Mouse (Mus musculus) stomach, postnatal 0 days (tissue): ENCODE results near the gene Rufy4. TPM values are rescaled to one million over a fixed set of nuclear protein-coding genes. Genes with fewer than 3 reads are reported as not detected.

Source experiments
- ATAC-seq: fragments of 200-750 bp; cut with Nextera tagmentation; 2 replicates; pipeline ENCODE4 v1.8.0; 2017; ENCODE audit not compliant: low FRiP score, low TSS enrichment
- DNase-seq: peaks from one replicate; pipeline ENCODE4 v3.0.0-alpha.2; 2016; ENCODE audit warnings: low spot score
- H3K27ac ChIP-seq: fragments of 300-500 bp; sonication (generic); replicated peaks from 2 replicates; pipeline ENCODE4 v1.5.1; 2014; ENCODE audit warnings: mild to moderate bottlenecking, control low read depth
- H3K27me3 ChIP-seq: fragments of 300-500 bp; sonication (generic); 2 replicates; pipeline ENCODE4 v1.6.1; 2014; ENCODE audit warnings: low read length; ENCODE audit not compliant: control insufficient read depth, insufficient read depth
- H3K36me3 ChIP-seq: fragments of 300-500 bp; sonication (generic); 2 replicates; pipeline ENCODE4 v1.6.1; 2014; ENCODE audit warnings: low read length, mixed read lengths; ENCODE audit not compliant: control insufficient read depth, insufficient read depth
- H3K4me1 ChIP-seq: fragments of 300-500 bp; sonication (generic); replicated peaks from 2 replicates; pipeline ENCODE4 v1.6.1; 2014; ENCODE audit warnings: antibody characterized with exemption; ENCODE audit not compliant: control insufficient read depth, insufficient read depth
- H3K4me2 ChIP-seq: fragments of 300-500 bp; sonication (generic); replicated peaks from 2 replicates; pipeline ENCODE4 v1.6.1; 2014; ENCODE audit warnings: low read depth, mild to moderate bottlenecking, control low read depth, moderate library complexity
- H3K4me3 ChIP-seq: fragments of 300-500 bp; sonication (generic); 2 replicates; pipeline ENCODE4 v1.5.1; 2014; ENCODE audit warnings: low read depth, low read length, control low read depth
- H3K9ac ChIP-seq: fragments of 300-500 bp; sonication (generic); 2 replicates; pipeline ENCODE4 v1.6.1; 2014; ENCODE audit warnings: mild to moderate bottlenecking, low read length, control low read depth, mixed read lengths
- H3K9me3 ChIP-seq: fragments of 300-500 bp; sonication (generic); 2 replicates; pipeline ENCODE4 v1.6.1; 2016; ENCODE audit warnings: low read length; ENCODE audit not compliant: control insufficient read depth
- CTCF ChIP-seq: IDR thresholded peaks from 2 replicates; pipeline ENCODE4 v1.5.1; 2016; ENCODE audit warnings: antibody characterized with exemption, low read depth, mild to moderate bottlenecking, moderate library complexity
- EP300 ChIP-seq: optimal IDR thresholded peaks from 2 replicates; pipeline ENCODE3; 2016; ENCODE audit warnings: antibody characterized with exemption
- WGBS: fragments of 180-500 bp; shearing (Covaris S2); extraction: QIAGEN DNeasy Blood & Tissue Kit; methylation state at CpG from one replicate; pipeline ENCODE4 v1.1.7; 2014; 5-methylcytosine and 5-hydroxymethylcytosine counted together
- polyA plus RNA-seq: library from polyadenylated mRNA; unstranded; fragments of >200 nt; fragmentation: Nextera tagmentation; extraction: Ambion mirVana; gene quantifications from 2 replicates; pipeline ENCODE4 v1.2.1, GENCODE M21; 2015

Gene Rufy4
- polyA plus RNA-seq, 1 experiment from 2014 or later = 0.19 TPM

- ATAC-seq (no peak), DNase-seq (no peak)
- Histone ChIP-seq H3K9ac (no peak overlapping the region), H3K36me3 (no peaks in the 10 kb centered on the region), H3K27me3 (no peaks in the 10 kb centered on the region), H3K4me3 (no peak overlapping the region), H3K27ac (no peak overlapping the region), H3K9me3 (no peaks in the 10 kb centered on the region), H3K4me1 (no peaks in the 10 kb centered on the region), H3K4me2 (no peak overlapping the region)
- TF ChIP-seq CTCF = no peak
- no peak for TF ChIP-seq EP300
- WGBS = 52% methylated on average over 2 of the region's 2 CpGs
Measured at GRCm38 (mm10) chr1:74192711-74193110, 67.4 kb downstream of the Rufy4 start.

DNA sequence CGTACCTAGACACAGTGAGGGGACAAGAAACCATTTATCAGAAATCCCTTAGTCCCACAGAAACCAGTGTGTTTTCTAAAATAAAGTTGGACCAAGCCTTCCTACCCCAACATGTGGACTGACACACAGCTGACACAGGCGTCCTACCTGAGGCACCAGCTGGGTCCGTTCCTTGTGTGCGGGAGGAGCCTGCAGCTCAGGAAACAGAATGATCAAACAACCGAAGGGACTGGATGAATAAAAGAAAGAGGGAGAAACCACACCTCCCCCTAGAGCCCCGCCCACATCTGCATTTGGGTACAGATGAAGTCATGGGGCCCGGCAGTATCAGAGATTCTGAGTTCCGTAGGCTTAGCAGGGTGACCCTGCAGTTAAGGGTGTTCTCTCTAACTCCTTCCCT is 69.1 kb downstream of the Rufy4 start, which contains the start of gene Cxcr1:
Gene Cxcr1 (minus strand): TSS at position 187 of the 400 bp plus-strand sequence.
- H3K27ac ChIP-seq = no peak within 1 kb of the TSS
- H3K4me3 ChIP-seq = no peak within 1 kb of the TSS
- no peak for TF ChIP-seq CTCF
- no peak for TF ChIP-seq EP300
- H3K9ac ChIP-seq = no peak within 1 kb of the TSS
- no peak within 1 kb of the TSS for H3K4me2 ChIP-seq
- DNase-seq (peak; percentile 52), ATAC-seq (no peak)
- no peaks in the 10 kb centered on the region for H3K36me3 ChIP-seq
- H3K4me1 ChIP-seq = no peaks in the 10 kb centered on the region
- H3K27me3 ChIP-seq = no peaks in the 10 kb centered on the region
- WGBS = 58% methylated on average over 8 of the region's 8 CpGs
- no peaks in the 10 kb centered on the region for H3K9me3 ChIP-seq

- no peak overlapping the region for H3K4me2 ChIP-seq
- no peak overlapping the region for H3K9ac ChIP-seq
- H3K4me1 ChIP-seq = no peaks in the 10 kb centered on the region
- H3K27ac ChIP-seq = no peak overlapping the region
- 42% methylated on average over 7 of the region's 7 CpGs for WGBS
- no peaks in the 10 kb centered on the region for H3K9me3 ChIP-seq
- peak; percentile 81 for TF ChIP-seq CTCF
- no peak for TF ChIP-seq EP300
- H3K4me3 ChIP-seq = no peak overlapping the region
- ATAC-seq = 0 out of 2 replicates have a peak, but pooled peaks have one; percentile 56
- no peaks in the 10 kb centered on the region for H3K36me3 ChIP-seq
- DNase-seq = peak; percentile 71
- no peaks in the 10 kb centered on the region for H3K27me3 ChIP-seq
Measured at GRCm38 (mm10) chr1:74195961-74196360, 70.6 kb downstream of the Rufy4 start.

DNA sequence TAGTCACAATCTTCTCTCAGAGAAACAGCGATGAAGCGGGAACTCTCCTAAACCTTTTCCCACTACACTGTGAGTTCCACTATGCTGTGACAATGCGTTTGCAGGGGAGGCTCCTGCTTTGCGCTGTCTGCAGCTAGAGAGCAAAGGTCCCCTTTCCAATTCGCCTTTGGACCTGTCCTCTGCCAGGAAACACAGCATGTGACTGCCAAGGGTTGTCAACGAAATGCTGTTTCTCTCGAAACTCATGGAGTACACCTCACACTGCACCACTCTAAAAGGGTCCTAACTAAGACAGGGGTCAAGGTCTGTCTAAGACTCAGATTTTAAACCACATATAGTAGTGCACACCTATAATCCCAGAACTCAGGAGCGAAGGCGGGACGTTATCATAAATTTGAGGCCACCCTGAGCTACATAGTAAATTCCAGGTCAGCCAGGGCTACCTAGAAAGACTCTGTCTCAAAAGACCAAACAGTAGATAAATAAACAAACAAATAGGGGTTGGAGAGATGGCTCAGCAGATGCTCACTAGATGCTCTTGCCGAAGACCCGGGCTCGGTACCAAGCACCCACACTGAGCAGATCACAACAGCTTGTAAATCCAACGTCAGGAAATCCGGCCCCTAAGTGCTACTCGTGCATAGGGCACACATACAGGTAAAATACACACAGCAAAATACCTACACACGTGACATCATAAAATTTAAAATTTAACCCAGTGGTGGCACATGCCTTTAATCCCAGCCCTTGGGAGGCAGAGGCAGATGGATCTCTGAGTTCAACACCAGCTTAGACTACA is 71.5 kb downstream of the Rufy4 start:
- no peak for TF ChIP-seq EP300
- TF ChIP-seq CTCF = no peak
- H3K9me3 ChIP-seq = no peaks in the 10 kb centered on the region
- no peaks in the 10 kb centered on the region for H3K36me3 ChIP-seq
- H3K4me2 ChIP-seq = no peak overlapping the region
- 76% methylated on average over 17 of the region's 17 CpGs for WGBS
- no peak overlapping the region for H3K9ac ChIP-seq
- ATAC-seq = no peak
- H3K4me3 ChIP-seq = no peak overlapping the region
- DNase-seq = no peak
- no peaks in the 10 kb centered on the region for H3K27me3 ChIP-seq
- H3K4me1 ChIP-seq = no peaks in the 10 kb centered on the region
- no peak overlapping the region for H3K27ac ChIP-seq

Other genes starting within 250 kb of the Rufy4 start
- gene Tns1, start 1.1 kb upstream of the Rufy4 start, polyA plus RNA-seq = 28.8 and 32.7 TPM in 2 replicates
- 0.15 and 0.18 TPM in 2 replicates for gene Cxcr2, start 28.4 kb downstream of the Rufy4 start, polyA plus RNA-seq
- gene Cxcr1, start 69.1 kb downstream of the Rufy4 start, polyA plus RNA-seq = 0.08 TPM in 1 of 2 replicates, not detected in the other
- gene Arpc2, start 110.5 kb downstream of the Rufy4 start, polyA plus RNA-seq = 585 and 595 TPM in 2 replicates
- gene Gpbar1, start 153.0 kb downstream of the Rufy4 start, polyA plus RNA-seq = 0.51 and 0.63 TPM in 2 replicates
- 154 and 157 TPM in 2 replicates for gene Aamp, start 159.2 kb downstream of the Rufy4 start, polyA plus RNA-seq
- 84.8 and 88.2 TPM in 2 replicates for gene Pnkd, start 159.4 kb downstream of the Rufy4 start, polyA plus RNA-seq
- 109 and 118 TPM in 2 replicates for gene Tmbim1, start 180.1 kb downstream of the Rufy4 start, polyA plus RNA-seq
- gene Catip, start 236.6 kb downstream of the Rufy4 start, polyA plus RNA-seq = 0.50 and 0.73 TPM in 2 replicates
- 3.0 and 3.8 TPM in 2 replicates for gene Slc11a1, start 249.7 kb downstream of the Rufy4 start, polyA plus RNA-seq